In the genomic region with DNA sequence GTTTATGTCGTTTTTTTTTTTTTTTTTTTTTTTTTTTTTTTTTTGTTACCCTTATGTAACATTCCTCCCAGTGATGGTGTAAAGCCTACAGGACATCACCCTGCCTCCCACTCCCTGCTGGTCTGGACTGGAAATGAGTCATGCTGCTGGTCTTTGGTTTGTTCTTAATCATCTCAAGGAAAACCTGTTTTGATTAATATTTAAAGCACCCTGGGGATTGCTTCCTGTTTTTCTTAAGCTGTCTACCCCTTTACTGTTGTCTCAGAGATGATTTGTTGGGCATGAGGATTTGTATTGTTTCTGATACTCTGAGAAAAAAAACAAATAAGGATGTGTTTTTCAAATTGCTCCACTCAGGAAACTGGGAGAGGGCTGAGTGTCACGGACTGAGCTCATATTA, we compare ENCODE assay signal across 9 mouse cellular contexts.
DNase-seq lines count a peak whose midpoint lies in the region; ATAC-seq lines count a peak whose summit lies in the region.
"Had no signal": no experiment of that assay in that cellular context is flagged by ENCODE, and none has a peak within 500 bp of the region (broad histone marks: within the 10 kb centered on the region; RNA-seq: fewer than 3 reads in every experiment).

No protein-coding gene starts in this region.

- no peak overlapping the region for H3K27ac ChIP-seq in heart, embryonic 11.5 days (ENCODE audit: low read depth, low read length)
- no peak overlapping the region for H3K27ac ChIP-seq in forebrain, embryonic 12.5 days
- H3K27ac ChIP-seq: midbrain, embryonic 12.5 days had no signal

- no peak overlapping the region for H3K4me2 ChIP-seq in heart, embryonic 11.5 days
- H3K4me2 ChIP-seq in forebrain, embryonic 12.5 days = no peak overlapping the region
- H3K4me2 ChIP-seq: midbrain, embryonic 12.5 days had no signal

- H3K4me3 ChIP-seq in heart, embryonic 11.5 days (ENCODE audit: low read depth, low read length) = no peak overlapping the region
- H3K4me3 ChIP-seq in forebrain, embryonic 12.5 days (replicated peaks) = no peak overlapping the region
- H3K4me3 ChIP-seq: midbrain, embryonic 12.5 days had no signal

- WGBS in heart, embryonic 11.5 days (ENCODE audit: insufficient replicate concordance) = 56% methylated on average over 2 of the region's 2 CpGs
- 80% methylated on average over 2 of the region's 2 CpGs for WGBS in forebrain, embryonic 12.5 days

- no peaks in the 10 kb centered on the region for H3K9me3 ChIP-seq in heart, embryonic 11.5 days (replicated peaks; ENCODE audit: control insufficient read depth, low read length)
- H3K9me3 ChIP-seq in forebrain, embryonic 12.5 days = no peaks in the 10 kb centered on the region
- H3K9me3 ChIP-seq: midbrain, embryonic 12.5 days had no signal

- peak; percentile 59 for DNase-seq in heart, adult 8-10 months (ENCODE audit: low spot score)
- DNase-seq in adrenal gland, postnatal 25 days = peak; percentile 12
- peak; percentile 10 to 31 for DNase-seq in heart, postnatal 10 days
- DNase-seq in lung, postnatal 36 days = peak; percentile 17
- no peak for DNase-seq in gastrocnemius, adult 18-20 months (ENCODE audit: low spot score)
- no peak for DNase-seq in left cerebral cortex, postnatal 14 days (ENCODE audit: low spot score in 2 of 2)

- no peaks in the 10 kb centered on the region for H3K27me3 ChIP-seq in heart, embryonic 11.5 days (ENCODE audit: control insufficient read depth, insufficient read depth, low read length)
- no peaks in the 10 kb centered on the region for H3K27me3 ChIP-seq in forebrain, embryonic 12.5 days
- H3K27me3 ChIP-seq: midbrain, embryonic 12.5 days had no signal

- intact Hi-C loops in heart, postnatal 10 days (cut with DNase I) = loop anchor here (5.0 to 10.0 kb wide), 2 partner anchors 124 to 144 kb away; no protein-coding TSS in a partner anchor
- intact Hi-C loops in left cerebral cortex, postnatal 14 days (cut with DNase I) = no loop called here

- no peaks in the 10 kb centered on the region for H3K36me3 ChIP-seq in heart, embryonic 11.5 days (ENCODE audit: control insufficient read depth, insufficient read depth, low read length)
- no peaks in the 10 kb centered on the region for H3K36me3 ChIP-seq in forebrain, embryonic 12.5 days (replicated peaks)
- H3K36me3 ChIP-seq: midbrain, embryonic 12.5 days had no signal

- ATAC-seq in heart, embryonic 11.5 days (replicated peaks; ENCODE audit: insufficient number of reproducible peaks, low FRiP score, low TSS enrichment) = no peak
- ATAC-seq in forebrain, embryonic 12.5 days (ENCODE audit: low FRiP score) = no peak

- peaks cover 4% of the 10 kb centered on the region; the same call in 1 of the 2 replicates for H3K4me1 ChIP-seq in heart, embryonic 11.5 days (ENCODE audit: control insufficient read depth, insufficient read depth, low read length)
- H3K4me1 ChIP-seq in forebrain, embryonic 12.5 days = peaks cover 10% of the 10 kb centered on the region

- no peak overlapping the region for H3K9ac ChIP-seq in heart, embryonic 11.5 days (ENCODE audit: low read depth, low read length)
- H3K9ac ChIP-seq in forebrain, embryonic 12.5 days = no peak overlapping the region
- H3K9ac ChIP-seq: midbrain, embryonic 12.5 days had no signal

Comparison
In these comparisons a context has a peak if more than half of its experiments do, and no peak if none do; other contexts are left out.
1. DNase-seq: peak in heart, adult 8-10 months (single experiment), adrenal gland, postnatal 25 days (single experiment), heart, postnatal 10 days (2 of 2) and lung, postnatal 36 days (single experiment); none in gastrocnemius, adult 18-20 months (single experiment) and left cerebral cortex, postnatal 14 days (0 of 2).